Mouse (Mus musculus): ENCODE measurements around the gene Cst11. TPM values are rescaled to one million over a fixed set of nuclear protein-coding genes. Genes with fewer than 3 reads are reported as not detected.
"Not testable (repeated sequence)": the region's sequence is repeated elsewhere in the genome, so short reads cannot be mapped to it uniquely, and the experiment has no call there.

Cst11 gene
- total RNA-seq (2014; fragmentation: Nextera tagmentation) (not detected in 2 replicates), total RNA-seq (2017) (not detected in 2 replicates), polyA plus RNA-seq (2012) (not detected in 2 replicates)

GRCm38 (mm10) chr2:148771397-148771796 is at the start of gene Cst11:
Gene Cst11, minus strand, starts transcription at chr2:148771497.
- not testable (repeated sequence) for DNase-seq (ENCODE audit: low spot score); ATAC-seq (ENCODE audit: extremely low read depth, insufficient number of reproducible peaks, low FRiP score, poor library complexity, severe bottlenecking); H3K36me3 ChIP-seq (replicated peaks); H3K9me3 ChIP-seq (replicated peaks); H3K4me3 ChIP-seq (ENCODE audit: low read depth, low read length); H3K27me3 ChIP-seq (ENCODE audit: insufficient read depth, low read length); H3K4me1 ChIP-seq (ENCODE audit: insufficient read depth, low read depth, low read length)

DNA sequence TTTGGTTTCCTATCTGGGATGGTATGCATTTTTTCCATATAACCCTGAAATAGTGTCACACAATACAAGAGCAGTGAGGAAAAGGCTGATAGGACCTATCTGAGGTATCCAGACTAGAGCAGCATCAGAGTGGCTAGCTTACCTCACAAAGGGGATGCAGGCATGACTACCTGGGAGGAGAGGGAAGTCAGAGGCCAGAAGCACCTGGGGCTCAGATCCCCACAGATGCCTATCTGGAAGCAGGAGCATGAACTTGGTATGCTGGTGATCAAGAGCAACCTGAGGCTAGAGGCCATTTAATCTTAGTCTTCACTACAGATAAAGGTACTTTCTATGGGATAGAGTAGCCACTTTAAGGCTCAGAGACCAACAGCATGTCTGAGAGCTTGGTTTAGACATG is 48.6 kb upstream of the Cst11 start, which contains the start of gene Cst13:
Gene Cst13 (plus strand): TSS at position 173 of the 400 bp plus-strand sequence.
- ATAC-seq (ENCODE audit: extremely low read depth, insufficient number of reproducible peaks, low FRiP score, poor library complexity, severe bottlenecking): no peak
- TF ChIP-seq TAL1 (conservative IDR thresholded peaks at IDR 0.05; ENCODE audit: low read depth, low read length) (no peak), CTCF (IDR thresholded peaks at IDR 0.05; ENCODE audit: low read depth, low read length) (no peak), GATA1 (IDR thresholded peaks at IDR 0.05; ENCODE audit: borderline replicate concordance, low read length) (no peak), POLR2AphosphoS5 (IDR thresholded peaks at IDR 0.05; ENCODE audit: insufficient replicate concordance, low read depth, low read length) (no peak), GATA2 (IDR thresholded peaks at IDR 0.05; ENCODE audit: borderline replicate concordance, low read depth, low read length) (no peak)
- H3K27me3 ChIP-seq (ENCODE audit: insufficient read depth, low read length): no peaks in the 10 kb centered on the region
- no peaks in the 10 kb centered on the region for H3K9me3 ChIP-seq (replicated peaks)
- H3K36me3 ChIP-seq (replicated peaks): no peaks in the 10 kb centered on the region
- H3K4me1 ChIP-seq (ENCODE audit: insufficient read depth, low read depth, low read length): no peaks in the 10 kb centered on the region
- H3K4me3 ChIP-seq (ENCODE audit: low read depth, low read length): no peak within 1 kb of the TSS
- no peak for DNase-seq (ENCODE audit: low spot score)

DNA sequence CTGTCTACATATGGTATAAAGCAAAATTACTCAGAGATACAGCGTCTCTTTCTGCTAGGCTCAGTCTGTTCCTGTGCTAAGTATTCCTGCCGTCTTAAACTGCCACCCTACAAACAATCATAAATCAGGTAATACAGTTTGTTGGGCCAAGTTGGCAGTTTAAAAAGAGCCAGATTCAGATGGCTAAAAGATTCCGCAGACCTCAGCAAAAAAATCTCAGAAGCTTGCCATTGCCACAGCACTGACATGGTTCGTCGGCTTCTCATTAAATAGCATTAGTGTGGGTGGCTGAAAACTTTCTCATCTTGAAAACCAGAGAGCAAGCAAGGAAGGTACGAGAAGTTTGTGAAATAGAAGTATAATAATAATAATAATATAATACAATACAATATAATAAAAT is 35.4 kb upstream of the Cst11 start:
- no peaks in the 10 kb centered on the region for H3K4me1 ChIP-seq (ENCODE audit: insufficient read depth, low read depth, low read length)
- TF ChIP-seq POLR2AphosphoS5 (IDR thresholded peaks at IDR 0.05; ENCODE audit: insufficient replicate concordance, low read depth, low read length) (no peak), GATA2 (IDR thresholded peaks at IDR 0.05; ENCODE audit: borderline replicate concordance, low read depth, low read length) (no peak), GATA1 (IDR thresholded peaks at IDR 0.05; ENCODE audit: borderline replicate concordance, low read length) (no peak), TAL1 (conservative IDR thresholded peaks at IDR 0.05; ENCODE audit: low read depth, low read length) (no peak), CTCF (IDR thresholded peaks at IDR 0.05; ENCODE audit: low read depth, low read length) (no peak)
- H3K27me3 ChIP-seq (ENCODE audit: insufficient read depth, low read length): no peaks in the 10 kb centered on the region
- no peak overlapping the region for H3K4me3 ChIP-seq (ENCODE audit: low read depth, low read length)
- no peaks in the 10 kb centered on the region for H3K36me3 ChIP-seq (replicated peaks)
- no peak for ATAC-seq (ENCODE audit: extremely low read depth, insufficient number of reproducible peaks, low FRiP score, poor library complexity, severe bottlenecking)
- no peaks in the 10 kb centered on the region for H3K9me3 ChIP-seq (replicated peaks)
- no peak for DNase-seq (ENCODE audit: low spot score)

GRCm38 (mm10) chr2:148801491-148801921 is 30.2 kb upstream of the Cst11 start:
- H3K4me1 ChIP-seq (ENCODE audit: insufficient read depth, low read depth, low read length): no peaks in the 10 kb centered on the region
- no peak for TF ChIP-seq GATA1 (IDR thresholded peaks at IDR 0.05; ENCODE audit: borderline replicate concordance, low read length)
- TF ChIP-seq POLR2AphosphoS5 (IDR thresholded peaks at IDR 0.05; ENCODE audit: insufficient replicate concordance, low read depth, low read length): no peak
- no peak for TF ChIP-seq GATA2 (IDR thresholded peaks at IDR 0.05; ENCODE audit: borderline replicate concordance, low read depth, low read length)
- TF ChIP-seq CTCF (IDR thresholded peaks at IDR 0.05; ENCODE audit: low read depth, low read length): no peak
- no peak for TF ChIP-seq TAL1 (conservative IDR thresholded peaks at IDR 0.05; ENCODE audit: low read depth, low read length)
- no peaks in the 10 kb centered on the region for H3K36me3 ChIP-seq (replicated peaks)
- no peaks in the 10 kb centered on the region for H3K27me3 ChIP-seq (ENCODE audit: insufficient read depth, low read length)
- ATAC-seq (ENCODE audit: extremely low read depth, insufficient number of reproducible peaks, low FRiP score, poor library complexity, severe bottlenecking) (no peak), DNase-seq (ENCODE audit: low spot score) (no peak)
- no peaks in the 10 kb centered on the region for H3K9me3 ChIP-seq (replicated peaks)
- no peak overlapping the region for H3K4me3 ChIP-seq (ENCODE audit: low read depth, low read length)

GRCm38 (mm10) chr2:148798485-148798884 is 27.2 kb upstream of the Cst11 start, which contains the start of gene Cst8:
Gene Cst8, plus strand, starts transcription at chr2:148798785.
- H3K27me3 ChIP-seq (ENCODE audit: insufficient read depth, low read length): no peaks in the 10 kb centered on the region
- H3K36me3 ChIP-seq (replicated peaks): no peaks in the 10 kb centered on the region
- ATAC-seq (ENCODE audit: extremely low read depth, insufficient number of reproducible peaks, low FRiP score, poor library complexity, severe bottlenecking): no peak
- no peaks in the 10 kb centered on the region for H3K4me1 ChIP-seq (ENCODE audit: insufficient read depth, low read depth, low read length)
- TF ChIP-seq TAL1 (conservative IDR thresholded peaks at IDR 0.05; ENCODE audit: low read depth, low read length) (no peak), CTCF (IDR thresholded peaks at IDR 0.05; ENCODE audit: low read depth, low read length) (no peak), POLR2AphosphoS5 (IDR thresholded peaks at IDR 0.05; ENCODE audit: insufficient replicate concordance, low read depth, low read length) (no peak), GATA1 (IDR thresholded peaks at IDR 0.05; ENCODE audit: borderline replicate concordance, low read length) (no peak)
- H3K4me3 ChIP-seq (ENCODE audit: low read depth, low read length): no peak within 1 kb of the TSS
- no peaks in the 10 kb centered on the region for H3K9me3 ChIP-seq (replicated peaks)
- DNase-seq (ENCODE audit: low spot score): no peak

GRCm38 (mm10) chr2:148789142-148789541 is 17.8 kb upstream of the Cst11 start, which contains the start of gene Cst12:
Gene Cst12, plus strand, starts transcription at chr2:148789361.
- H3K36me3 ChIP-seq (replicated peaks): no peaks in the 10 kb centered on the region
- no peak within 1 kb of the TSS for H3K4me3 ChIP-seq (ENCODE audit: low read depth, low read length)
- TF ChIP-seq GATA1 (IDR thresholded peaks at IDR 0.05; ENCODE audit: borderline replicate concordance, low read length) (no peak), GATA2 (IDR thresholded peaks at IDR 0.05; ENCODE audit: borderline replicate concordance, low read depth, low read length) (no peak), TAL1 (conservative IDR thresholded peaks at IDR 0.05; ENCODE audit: low read depth, low read length) (no peak), POLR2AphosphoS5 (IDR thresholded peaks at IDR 0.05; ENCODE audit: insufficient replicate concordance, low read depth, low read length) (no peak), CTCF (IDR thresholded peaks at IDR 0.05; ENCODE audit: low read depth, low read length) (no peak)
- ATAC-seq (ENCODE audit: extremely low read depth, insufficient number of reproducible peaks, low FRiP score, poor library complexity, severe bottlenecking) (no peak), DNase-seq (ENCODE audit: low spot score) (no peak)
- peaks cover 3% of the 10 kb centered on the region; the same call in 1 of the 2 replicates for H3K9me3 ChIP-seq (replicated peaks)
- H3K27me3 ChIP-seq (ENCODE audit: insufficient read depth, low read length): no peaks in the 10 kb centered on the region; the same call in 1 of the 2 replicates
- no peaks in the 10 kb centered on the region for H3K4me1 ChIP-seq (ENCODE audit: insufficient read depth, low read depth, low read length)

Data from G1E (cell line).